Mouse (Mus musculus): Measurements from ENCODE around the gene Stxbp5.
"Not testable (repeated sequence)": the region's sequence is repeated elsewhere in the genome, so short reads cannot be mapped to it uniquely, and the experiment has no call there.

The Stxbp5 gene

DNA sequence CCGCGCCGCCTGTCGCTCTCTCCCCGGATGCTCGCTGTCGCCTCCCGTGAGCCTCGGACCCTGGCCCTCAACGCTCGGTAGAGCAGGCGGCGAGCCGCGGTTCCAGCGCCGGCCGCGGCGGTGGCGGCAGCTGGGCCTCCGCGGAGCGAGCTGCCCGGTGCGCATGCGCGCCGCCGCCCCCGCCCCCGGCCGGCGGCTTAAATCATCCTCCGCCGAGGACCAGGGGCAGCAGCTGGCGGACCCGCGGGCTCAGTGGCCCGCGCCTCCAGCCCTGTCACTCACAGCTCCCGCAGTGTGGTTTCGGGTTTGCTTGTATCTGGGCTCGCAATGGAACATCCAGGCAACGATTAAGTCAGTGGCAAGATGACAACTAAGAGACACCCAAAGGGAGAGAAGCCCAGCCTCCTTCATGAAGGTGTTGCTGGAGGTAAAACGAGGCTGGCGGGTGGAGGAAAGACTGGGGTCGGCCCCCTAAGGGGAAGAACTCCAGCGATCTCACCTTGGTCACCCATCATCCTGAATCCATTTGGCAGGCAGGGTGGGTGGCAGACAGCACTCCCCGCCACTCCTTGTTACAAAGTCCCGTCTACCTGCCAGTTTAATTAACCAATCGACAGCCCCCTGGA, at the start of gene Stxbp5:
Gene Stxbp5 (minus strand): TSS at position 9 of the 626 bp plus-strand sequence.
- in situ Hi-C loops (cut with MboI; ENCODE audit: unreplicated experiment in 2 of 2): loop anchor here (10.0 kb wide), 2 partner anchors 204 to 284 kb away; no protein-coding TSS in a partner anchor

DNA sequence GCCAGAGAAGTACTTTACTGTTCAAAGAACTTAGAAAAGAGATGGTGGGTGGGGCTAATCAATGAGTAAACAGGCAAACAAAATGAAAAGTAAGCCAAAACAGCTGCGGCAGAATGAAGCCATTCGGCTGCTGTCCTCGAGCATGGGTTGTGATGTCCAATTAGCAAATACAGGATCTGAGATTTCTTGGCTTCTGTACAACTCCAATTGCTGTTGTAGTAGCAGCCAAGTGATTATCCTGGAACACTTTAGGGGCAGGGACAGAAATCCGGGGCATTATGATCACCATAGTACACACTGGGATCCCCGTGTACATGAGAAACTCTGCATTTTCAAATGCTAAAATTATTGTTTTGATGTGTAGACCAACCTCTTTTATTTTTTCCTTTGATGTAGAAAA, 11.5 kb upstream of the Stxbp5 start:
- in situ Hi-C loops (cut with MboI; ENCODE audit: unreplicated experiment in 2 of 2): no loop called here

GRCm38 (mm10) chr10:9907919-9908502, 7.1 kb upstream of the Stxbp5 start:
- in situ Hi-C loops (cut with MboI; ENCODE audit: unreplicated experiment in 2 of 2): loop anchor here (5.0 to 10.0 kb wide), 3 partner anchors 197 to 394 kb away; no protein-coding TSS in a partner anchor

DNA sequence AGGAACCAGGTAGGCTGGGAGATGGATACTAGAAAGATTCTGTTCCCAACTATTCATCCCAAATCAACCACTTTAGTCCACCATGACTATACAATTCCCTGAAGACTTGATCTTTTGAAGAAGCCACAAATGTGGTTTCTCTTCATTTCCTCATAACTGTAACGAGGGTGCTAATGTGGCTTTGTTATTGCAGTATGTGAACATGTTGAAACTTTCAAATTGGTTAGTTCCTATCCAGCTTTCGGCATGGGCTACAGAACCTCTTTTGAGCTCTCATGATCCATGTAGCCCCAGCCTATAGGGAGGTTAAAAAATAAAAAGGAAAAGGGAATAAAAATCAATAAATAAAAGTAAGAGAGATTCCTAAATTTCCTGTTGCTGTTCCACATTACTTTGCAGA, 6.6 kb upstream of the Stxbp5 start:
- in situ Hi-C loops (cut with MboI; ENCODE audit: unreplicated experiment in 2 of 2): loop anchor here (5.0 to 10.0 kb wide), 3 partner anchors 197 to 395 kb away; no protein-coding TSS in a partner anchor

DNA sequence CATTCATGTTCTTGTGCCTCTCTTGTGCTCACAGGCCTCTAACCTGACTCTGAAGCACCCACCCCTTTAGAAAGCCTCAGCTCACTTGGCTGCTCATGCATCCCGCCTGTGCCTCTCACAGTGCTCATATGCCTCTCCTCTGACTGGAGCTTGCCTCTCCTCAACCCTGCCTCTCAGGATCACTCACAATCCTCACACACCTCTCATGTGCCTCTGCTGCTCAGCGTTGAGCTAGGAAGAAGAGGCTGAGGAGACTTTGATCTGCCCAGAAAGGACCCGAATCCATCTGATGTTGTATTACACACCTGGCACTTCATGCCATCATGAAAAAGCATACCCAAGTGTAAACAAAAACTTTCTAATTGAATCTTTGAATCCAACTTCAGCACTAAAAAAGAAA, 5.3 kb upstream of the Stxbp5 start:
- in situ Hi-C loops (cut with MboI; ENCODE audit: unreplicated experiment in 2 of 2): loop anchor here (5.0 to 10.0 kb wide), 3 partner anchors 199 to 396 kb away; no protein-coding TSS in a partner anchor

GRCm38 (mm10) chr10:9901697-9902239, 889 bp upstream of the Stxbp5 start:
- in situ Hi-C loops (cut with MboI; ENCODE audit: unreplicated experiment in 2 of 2): loop anchor here (10.0 kb wide), 2 partner anchors 203 to 283 kb away; no protein-coding TSS in a partner anchor

DNA sequence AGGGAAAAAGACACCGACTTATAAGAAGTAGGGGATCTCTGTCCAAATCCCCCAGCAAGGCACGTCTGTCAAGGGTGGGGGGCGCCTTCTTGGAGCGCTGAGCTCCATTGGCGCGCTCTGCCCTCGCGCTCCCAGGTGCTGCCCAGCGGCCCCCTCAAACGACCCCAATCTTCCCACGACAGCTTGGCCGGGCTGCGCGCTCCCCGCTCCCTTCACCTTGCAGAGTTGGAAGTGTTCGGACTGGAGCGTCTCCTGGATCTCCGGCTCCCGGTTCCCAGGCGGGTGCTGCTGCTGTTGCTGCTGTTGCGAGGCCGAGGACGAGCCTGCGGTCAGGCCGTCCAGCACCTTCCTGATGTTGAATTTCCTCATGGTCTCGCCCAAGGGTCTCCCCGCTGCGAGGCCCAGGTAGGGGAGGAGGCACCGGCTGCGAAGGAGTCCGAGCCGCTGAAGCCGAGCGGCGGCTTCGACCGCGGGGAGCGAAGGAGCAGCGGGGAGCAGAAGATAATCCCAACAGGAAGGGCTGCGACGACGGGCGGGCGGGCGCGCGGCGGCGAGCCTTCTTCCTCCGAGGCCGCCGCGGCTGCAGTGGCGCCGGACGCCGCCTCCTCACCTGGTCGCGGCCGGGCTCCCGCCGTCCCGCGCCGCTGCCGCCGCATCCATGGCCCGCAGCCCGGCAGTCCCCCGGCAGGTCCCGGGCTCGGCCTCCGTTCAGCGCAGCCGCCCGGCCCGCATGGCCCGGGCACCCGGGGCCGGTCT, 386 bp downstream of the Stxbp5 start:
- in situ Hi-C loops (cut with MboI; ENCODE audit: unreplicated experiment in 2 of 2): loop anchor here (10.0 kb wide), 2 partner anchors 204 to 284 kb away; no protein-coding TSS in a partner anchor

GRCm38 (mm10) chr10:9899816-9900215, 1.1 kb downstream of the Stxbp5 start:
- in situ Hi-C loops (cut with MboI; ENCODE audit: unreplicated experiment in 2 of 2): loop anchor here (10.0 kb wide), 2 partner anchors 205 to 285 kb away; no protein-coding TSS in a partner anchor

DNA sequence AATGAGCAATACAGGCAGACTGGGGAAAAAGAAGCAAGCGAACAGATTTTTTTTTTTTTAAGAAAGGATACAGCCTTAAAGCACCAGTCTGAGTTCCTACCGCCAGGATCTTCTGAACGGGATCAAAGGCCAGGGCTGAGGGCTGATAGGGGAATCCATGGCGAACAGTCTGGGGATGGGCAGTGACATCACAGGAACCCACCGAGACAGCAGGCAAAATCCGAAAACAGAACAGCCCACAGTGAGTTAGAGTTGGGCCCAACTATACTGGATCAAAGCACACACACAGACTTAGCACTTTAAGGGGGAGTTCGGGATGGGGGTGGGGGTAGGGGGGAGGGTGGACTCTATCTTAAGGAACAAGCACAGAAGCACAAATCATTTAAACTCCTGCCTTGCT, 1.8 kb downstream of the Stxbp5 start:
- in situ Hi-C loops (cut with MboI; ENCODE audit: unreplicated experiment in 2 of 2): no loop called here

- in situ Hi-C loops (cut with MboI; ENCODE audit: unreplicated experiment in 2 of 2): no loop called here
These were observed 3.0 kb downstream of the Stxbp5 start for GRCm38 (mm10) chr10:9897852-9898251.

GRCm38 (mm10) chr10:9893562-9893961, 7.3 kb downstream of the Stxbp5 start:
- in situ Hi-C loops (cut with MboI; ENCODE audit: unreplicated experiment in 2 of 2): no loop called here

DNA sequence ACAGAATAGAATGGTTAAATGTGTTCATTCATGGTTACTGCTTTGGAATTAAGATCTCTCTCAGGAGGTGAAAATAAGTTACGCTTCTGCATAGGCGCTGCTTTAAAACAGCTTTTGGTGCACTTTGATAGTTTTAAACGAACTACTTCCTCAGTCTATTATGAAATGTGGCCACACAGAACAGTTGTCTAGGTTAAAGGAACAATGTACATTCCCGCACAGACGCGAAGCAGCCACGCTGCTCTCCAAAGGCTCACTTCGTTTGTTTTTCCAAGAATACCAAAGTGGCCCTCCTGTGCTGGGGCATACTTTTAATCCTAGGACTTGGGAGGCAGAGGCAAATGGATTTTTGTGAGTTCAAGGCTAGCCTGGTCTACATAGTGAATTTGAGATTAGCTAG, 11.2 kb downstream of the Stxbp5 start:
- in situ Hi-C loops (cut with MboI; ENCODE audit: unreplicated experiment in 2 of 2): no loop called here

DNA sequence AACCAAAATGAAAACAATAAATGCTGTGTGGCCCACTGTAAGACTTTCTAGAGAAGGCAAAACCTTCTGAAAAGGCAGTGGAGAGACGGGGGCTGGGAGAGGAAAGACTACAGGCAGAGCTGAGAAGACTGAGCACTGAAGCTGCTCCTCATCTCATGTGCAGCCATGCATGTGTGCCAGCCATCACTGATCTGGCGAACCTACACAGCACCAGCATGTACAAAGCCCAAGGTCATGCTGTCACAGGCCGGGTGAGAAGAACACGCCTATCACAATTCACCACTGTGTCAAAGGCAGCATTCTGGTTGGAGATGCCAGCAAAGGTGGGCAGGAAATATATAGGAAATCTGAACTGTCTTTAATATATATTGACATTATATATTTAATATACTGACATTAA, 12.2 kb downstream of the Stxbp5 start:
- in situ Hi-C loops (cut with MboI; ENCODE audit: unreplicated experiment in 2 of 2): no loop called here

- in situ Hi-C loops (cut with MboI; ENCODE audit: unreplicated experiment in 2 of 2): not testable (repeated sequence)
These were observed 19.0 kb downstream of the Stxbp5 start for GRCm38 (mm10) chr10:9881781-9882320.

DNA sequence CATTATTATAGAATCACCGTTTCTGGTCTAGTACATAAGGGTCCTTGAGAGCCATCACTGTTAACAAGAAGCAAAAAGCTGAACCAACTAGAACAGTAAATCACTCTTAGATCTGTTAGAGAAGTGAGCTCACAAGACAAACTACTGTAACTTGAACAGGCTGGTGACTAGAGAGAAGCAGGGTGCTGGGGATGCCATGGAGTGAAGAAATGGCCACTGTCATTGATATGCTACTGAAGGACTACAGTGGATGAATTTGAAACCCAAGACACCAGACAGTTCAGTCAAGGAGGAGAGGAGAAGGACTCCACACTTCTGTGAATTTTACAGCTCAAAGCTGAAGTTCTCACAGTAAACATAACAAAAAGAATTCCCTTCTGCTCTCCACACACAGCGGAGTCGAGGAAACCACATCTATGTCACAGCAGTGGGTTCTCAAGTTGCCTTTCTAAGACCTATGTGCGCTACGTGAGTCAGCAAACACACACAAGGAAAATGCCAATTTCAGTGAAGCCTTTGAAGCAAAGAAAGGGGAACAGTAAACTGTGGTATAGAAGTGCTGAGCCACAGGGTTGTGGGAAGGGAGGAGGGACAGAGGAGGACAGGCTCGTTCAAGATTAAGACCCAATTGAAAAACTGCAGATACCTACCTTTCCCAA, 20.7 kb downstream of the Stxbp5 start:
- in situ Hi-C loops (cut with MboI; ENCODE audit: unreplicated experiment in 2 of 2): no loop called here

DNA sequence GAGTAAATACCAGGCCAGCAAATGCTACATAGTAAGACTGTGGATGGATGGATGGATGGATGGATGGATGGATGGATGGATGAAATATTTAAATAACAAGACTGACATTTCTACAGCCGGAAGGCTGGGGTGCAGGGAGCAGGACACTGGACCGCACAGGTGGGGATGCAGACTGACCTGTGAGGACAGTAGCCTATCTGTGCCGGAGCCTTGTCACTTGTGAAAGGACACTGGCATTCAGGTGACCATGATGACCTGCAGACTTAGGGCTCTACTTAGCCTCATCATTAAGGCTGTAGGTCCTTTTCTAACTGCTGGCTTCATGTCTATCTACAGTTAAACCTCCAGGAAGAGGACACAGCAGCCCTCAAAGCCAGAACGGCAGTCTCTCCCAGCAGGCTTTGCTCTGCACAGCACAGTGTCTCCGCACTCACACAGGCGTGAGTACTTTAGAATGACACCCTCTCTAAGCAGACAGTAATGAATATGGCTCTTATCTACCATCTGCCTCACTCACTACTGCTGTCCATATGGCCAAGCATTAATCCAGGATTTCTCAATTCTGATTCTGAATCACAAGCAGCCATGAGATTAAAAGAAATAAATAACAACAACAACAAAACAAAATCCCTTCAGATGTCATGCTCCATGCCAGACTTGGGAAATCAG, 21.9 kb downstream of the Stxbp5 start:
- in situ Hi-C loops (cut with MboI; ENCODE audit: unreplicated experiment in 2 of 2): no loop called here

- in situ Hi-C loops (cut with MboI; ENCODE audit: unreplicated experiment in 2 of 2): no loop called here
These were observed 25.0 kb downstream of the Stxbp5 start for GRCm38 (mm10) chr10:9875905-9876304.

DNA sequence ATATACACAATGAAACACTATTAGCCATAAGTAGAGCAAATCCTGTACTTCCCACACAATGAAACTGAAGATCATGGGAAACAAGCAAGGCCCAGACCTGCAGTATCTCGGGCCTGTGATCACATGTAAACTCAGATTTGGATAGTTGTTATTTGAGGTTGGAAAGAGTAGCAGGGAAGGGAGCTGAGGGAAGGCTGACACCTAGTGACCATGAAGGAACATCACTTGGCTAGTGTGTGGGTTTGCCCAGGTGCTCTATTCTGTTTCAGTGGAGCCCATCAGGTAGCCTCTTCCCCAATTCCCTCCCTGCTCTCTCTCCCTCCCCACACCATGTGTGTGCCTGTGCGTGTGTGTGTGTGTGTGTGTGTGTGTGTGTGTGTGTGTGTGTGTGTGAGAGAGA, 28.7 kb downstream of the Stxbp5 start:
- in situ Hi-C loops (cut with MboI; ENCODE audit: unreplicated experiment in 2 of 2): no loop called here

- in situ Hi-C loops (cut with MboI; ENCODE audit: unreplicated experiment in 2 of 2): no loop called here
These were observed 33.9 kb downstream of the Stxbp5 start for GRCm38 (mm10) chr10:9866793-9867579.
